Mouse (Mus musculus): ENCODE measurements around the gene Naa80. TPM values are rescaled to one million over a fixed set of nuclear protein-coding genes. Genes with fewer than 3 reads are reported as not detected.

The Naa80 gene
- polyA plus RNA-seq, 1 experiment from 2014 or later: 21.8 TPM

- WGBS: under 1% methylated on average over 11 of the region's 11 CpGs
- Histone ChIP-seq H3K4me2 (replicated peaks; ENCODE audit: low read depth, low read length) (peak overlapping the region; percentile 89), H3K27ac (ENCODE audit: low read length) (peak overlapping the region; percentile 78), H3K4me3 (ENCODE audit: low read length) (peak overlapping the region; percentile 73), H3K36me3 (ENCODE audit: insufficient read depth, low read length) (peaks cover 43% of the 10 kb centered on the region), H3K4me1 (ENCODE audit: insufficient read depth, low read length) (peaks cover 26% of the 10 kb centered on the region), H3K9me3 (ENCODE audit: low read length) (no peaks in the 10 kb centered on the region), H3K9ac (replicated peaks; ENCODE audit: low read length) (peak overlapping the region; percentile 75), H3K27me3 (ENCODE audit: insufficient read depth, low read length) (no peaks in the 10 kb centered on the region)
- ATAC-seq (ENCODE audit: low FRiP score, low TSS enrichment): peak; percentile 6
Measured at GRCm38 (mm10) chr9:107542352-107542686, 36.4 kb upstream of the Naa80 start.

DNA sequence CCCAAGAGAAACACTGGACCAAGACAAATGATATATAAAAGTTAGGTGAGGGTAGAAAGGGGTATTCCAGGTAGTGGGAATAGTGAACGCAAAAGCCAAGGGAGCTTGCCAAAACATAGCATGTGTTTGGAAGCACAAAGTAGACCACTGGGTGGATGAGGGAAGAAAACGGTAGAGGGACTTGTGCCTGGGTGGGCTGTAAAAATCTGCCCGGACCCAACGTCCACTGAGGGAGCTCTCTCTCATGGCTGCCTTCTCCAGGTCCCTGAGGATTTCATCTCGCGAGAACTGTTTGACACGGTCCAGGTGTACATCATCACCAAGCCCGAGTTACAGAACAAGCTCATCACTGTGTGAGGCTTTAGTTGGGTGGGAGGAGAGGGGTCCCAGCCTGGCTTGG lies 36.0 kb upstream of the Naa80 start:
- ATAC-seq (ENCODE audit: low FRiP score, low TSS enrichment): no peak
- Histone ChIP-seq H3K9ac (replicated peaks; ENCODE audit: low read length) (peak overlapping the region; percentile 75), H3K9me3 (ENCODE audit: low read length) (no peaks in the 10 kb centered on the region), H3K4me1 (ENCODE audit: insufficient read depth, low read length) (peaks cover 30% of the 10 kb centered on the region), H3K4me3 (ENCODE audit: low read length) (peak overlapping the region; percentile 73), H3K27me3 (ENCODE audit: insufficient read depth, low read length) (no peaks in the 10 kb centered on the region), H3K27ac (ENCODE audit: low read length) (peak overlapping the region; percentile 78; the same call in 1 of the 2 replicates), H3K36me3 (ENCODE audit: insufficient read depth, low read length) (peaks cover 42% of the 10 kb centered on the region), H3K4me2 (replicated peaks; ENCODE audit: low read depth, low read length) (peak overlapping the region; percentile 89)
- 33% methylated on average over 8 of the region's 8 CpGs for WGBS

DNA sequence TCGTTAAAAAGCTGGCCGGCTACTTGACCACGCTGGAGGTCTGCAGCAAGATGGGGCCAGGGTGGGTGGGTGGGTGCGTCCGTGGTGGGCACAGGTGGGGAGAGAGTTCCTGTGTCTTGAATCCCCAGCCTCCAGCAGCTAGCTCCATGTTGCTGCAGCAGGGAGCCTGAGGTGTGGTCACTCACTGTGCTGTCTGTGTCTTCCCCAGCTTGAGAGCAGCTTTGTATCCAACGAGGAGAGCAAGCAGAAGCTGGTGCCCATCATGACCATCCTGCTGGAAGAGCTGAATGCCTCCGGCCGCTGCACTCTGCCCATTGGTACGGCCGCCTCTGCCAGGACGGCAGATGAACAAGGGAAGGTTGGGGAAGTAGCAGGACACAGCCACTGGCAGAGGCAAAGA lies 35.4 kb upstream of the Naa80 start:
- no peak overlapping the region for H3K4me3 ChIP-seq (ENCODE audit: low read length)

GRCm38 (mm10) chr9:107544196-107544700 lies 34.4 kb upstream of the Naa80 start:
- Histone ChIP-seq H3K4me2 (replicated peaks; ENCODE audit: low read depth, low read length) (no peak overlapping the region), H3K9me3 (ENCODE audit: low read length) (no peaks in the 10 kb centered on the region), H3K4me3 (ENCODE audit: low read length) (no peak overlapping the region), H3K4me1 (ENCODE audit: insufficient read depth, low read length) (peaks cover 32% of the 10 kb centered on the region), H3K36me3 (ENCODE audit: insufficient read depth, low read length) (peaks cover 26% of the 10 kb centered on the region), H3K27me3 (ENCODE audit: insufficient read depth, low read length) (no peaks in the 10 kb centered on the region), H3K9ac (replicated peaks; ENCODE audit: low read length) (no peak overlapping the region), H3K27ac (ENCODE audit: low read length) (no peak overlapping the region)
- no peak for ATAC-seq (ENCODE audit: low FRiP score, low TSS enrichment)
- WGBS: 94% methylated on average over 17 of the region's 17 CpGs

More for the DNA sequence above, 35.4 kb upstream of the Naa80 start:
- H3K27ac ChIP-seq (ENCODE audit: low read length): no peak overlapping the region
- WGBS: 83% methylated on average over 11 of the region's 11 CpGs
- H3K36me3 ChIP-seq (ENCODE audit: insufficient read depth, low read length): peaks cover 36% of the 10 kb centered on the region
- ATAC-seq (ENCODE audit: low FRiP score, low TSS enrichment): no peak
- peaks cover 30% of the 10 kb centered on the region for H3K4me1 ChIP-seq (ENCODE audit: insufficient read depth, low read length)
- H3K9ac ChIP-seq (replicated peaks; ENCODE audit: low read length): no peak overlapping the region
- H3K9me3 ChIP-seq (ENCODE audit: low read length): no peaks in the 10 kb centered on the region
- H3K27me3 ChIP-seq (ENCODE audit: insufficient read depth, low read length): no peaks in the 10 kb centered on the region
- H3K4me2 ChIP-seq (replicated peaks; ENCODE audit: low read depth, low read length): peak overlapping the region; percentile 89

DNA sequence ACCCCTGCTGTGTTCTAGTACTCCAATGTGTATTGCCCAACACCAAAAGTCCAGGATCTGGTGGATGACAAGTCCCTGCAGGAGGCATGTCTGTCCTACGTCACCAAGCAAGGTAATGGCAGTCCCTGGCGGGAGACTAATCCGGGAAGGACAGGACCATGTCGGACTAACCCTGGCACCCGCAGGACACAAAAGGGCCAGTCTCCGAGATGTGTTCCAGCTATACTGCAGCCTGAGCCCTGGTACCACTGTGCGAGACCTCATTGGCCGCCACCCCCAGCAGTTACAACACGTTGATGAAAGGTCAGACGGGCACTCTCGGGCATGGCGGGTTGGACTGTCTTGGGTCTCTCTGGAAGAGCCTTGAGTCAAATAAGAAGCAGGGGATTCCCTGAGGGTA lies 34.0 kb upstream of the Naa80 start:
- Histone ChIP-seq H3K27ac (ENCODE audit: low read length) (no peak overlapping the region), H3K4me1 (ENCODE audit: insufficient read depth, low read length) (peaks cover 32% of the 10 kb centered on the region), H3K4me3 (ENCODE audit: low read length) (no peak overlapping the region), H3K9me3 (ENCODE audit: low read length) (no peaks in the 10 kb centered on the region), H3K27me3 (ENCODE audit: insufficient read depth, low read length) (no peaks in the 10 kb centered on the region), H3K4me2 (replicated peaks; ENCODE audit: low read depth, low read length) (no peak overlapping the region), H3K36me3 (ENCODE audit: insufficient read depth, low read length) (peaks cover 22% of the 10 kb centered on the region; the same call in 1 of the 2 replicates), H3K9ac (replicated peaks; ENCODE audit: low read length) (no peak overlapping the region)
- ATAC-seq (ENCODE audit: low FRiP score, low TSS enrichment): no peak
- WGBS: 93% methylated on average over 12 of the region's 12 CpGs

DNA sequence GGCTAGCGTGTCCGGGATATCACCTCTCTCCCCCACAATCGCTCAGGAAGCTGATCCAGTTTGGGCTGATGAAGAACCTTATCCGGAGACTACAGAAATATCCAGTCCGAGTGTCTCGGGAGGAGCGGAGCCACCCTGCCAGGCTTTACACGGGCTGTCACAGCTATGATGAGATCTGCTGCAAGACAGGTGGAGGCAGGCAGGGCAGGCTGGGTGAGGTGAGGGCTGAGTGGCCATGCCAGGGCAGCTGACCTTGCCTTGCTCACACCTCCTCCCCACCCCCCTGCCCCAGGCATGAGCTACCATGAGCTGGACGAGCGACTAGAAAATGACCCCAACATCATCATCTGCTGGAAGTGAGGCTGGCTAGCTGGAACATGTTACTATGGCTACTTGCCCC lies 33.5 kb upstream of the Naa80 start:
- Histone ChIP-seq H3K9me3 (ENCODE audit: low read length) (no peaks in the 10 kb centered on the region), H3K27ac (ENCODE audit: low read length) (no peak overlapping the region), H3K4me2 (replicated peaks; ENCODE audit: low read depth, low read length) (no peak overlapping the region), H3K4me1 (ENCODE audit: insufficient read depth, low read length) (peaks cover 33% of the 10 kb centered on the region), H3K36me3 (ENCODE audit: insufficient read depth, low read length) (peaks cover 17% of the 10 kb centered on the region; the same call in 1 of the 2 replicates), H3K4me3 (ENCODE audit: low read length) (no peak overlapping the region), H3K9ac (replicated peaks; ENCODE audit: low read length) (no peak overlapping the region), H3K27me3 (ENCODE audit: insufficient read depth, low read length) (no peaks in the 10 kb centered on the region)
- WGBS: 83% methylated on average over 10 of the region's 10 CpGs
- ATAC-seq (ENCODE audit: low FRiP score, low TSS enrichment): no peak

GRCm38 (mm10) chr9:107545602-107546001 lies 33.1 kb upstream of the Naa80 start:
- Histone ChIP-seq H3K36me3 (ENCODE audit: insufficient read depth, low read length) (peaks cover 17% of the 10 kb centered on the region; the same call in 1 of the 2 replicates), H3K27me3 (ENCODE audit: insufficient read depth, low read length) (no peaks in the 10 kb centered on the region), H3K4me1 (ENCODE audit: insufficient read depth, low read length) (peaks cover 37% of the 10 kb centered on the region), H3K4me2 (replicated peaks; ENCODE audit: low read depth, low read length) (no peak overlapping the region), H3K4me3 (ENCODE audit: low read length) (no peak overlapping the region), H3K9ac (replicated peaks; ENCODE audit: low read length) (no peak overlapping the region), H3K27ac (ENCODE audit: low read length) (no peak overlapping the region), H3K9me3 (ENCODE audit: low read length) (no peaks in the 10 kb centered on the region)
- ATAC-seq (ENCODE audit: low FRiP score, low TSS enrichment): no peak
- 4% methylated on average over 3 of the region's 3 CpGs for WGBS

DNA sequence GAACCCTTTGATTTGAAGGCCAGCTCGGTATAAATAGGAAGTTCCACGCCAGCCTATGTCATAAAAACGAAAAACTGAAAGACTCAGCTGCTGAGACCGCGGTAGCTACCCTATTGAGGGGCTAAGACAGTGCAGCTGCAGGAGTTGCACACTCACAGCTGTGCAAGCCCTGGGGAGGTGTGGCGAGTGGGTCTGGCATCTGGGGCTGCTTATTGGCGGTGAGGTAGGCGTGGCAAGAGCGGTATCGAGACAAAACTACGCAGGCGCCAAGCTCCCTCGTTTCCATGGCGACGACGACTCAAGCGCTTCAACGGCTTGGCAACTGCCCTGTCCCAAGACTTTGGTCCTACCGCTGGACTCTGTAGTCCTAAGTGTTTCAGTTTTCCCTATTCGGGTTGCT lies 31.7 kb upstream of the Naa80 start, which contains the start of gene Zmynd10:
TSS of gene Zmynd10 (plus strand) at position 273 of the 400 bp plus-strand sequence.
- 1% methylated on average over 20 of the region's 20 CpGs for WGBS
- Histone ChIP-seq H3K9ac (replicated peaks; ENCODE audit: low read length) (peak within 1 kb of the TSS; percentile 48; the same call in 1 of the 2 replicates), H3K4me1 (ENCODE audit: insufficient read depth, low read length) (peaks cover 42% of the 10 kb centered on the region), H3K4me2 (replicated peaks; ENCODE audit: low read depth, low read length) (peak within 1 kb of the TSS; percentile 51), H3K27ac (ENCODE audit: low read length) (0 out of 2 replicates have a peak within 1 kb of the TSS, but pooled peaks have one; percentile 18), H3K36me3 (ENCODE audit: insufficient read depth, low read length) (peaks cover 17% of the 10 kb centered on the region; the same call in 1 of the 2 replicates), H3K4me3 (ENCODE audit: low read length) (peak within 1 kb of the TSS; percentile 24), H3K9me3 (ENCODE audit: low read length) (no peaks in the 10 kb centered on the region), H3K27me3 (ENCODE audit: insufficient read depth, low read length) (no peaks in the 10 kb centered on the region)
- peak; percentile 55 for ATAC-seq (ENCODE audit: low FRiP score, low TSS enrichment)

DNA sequence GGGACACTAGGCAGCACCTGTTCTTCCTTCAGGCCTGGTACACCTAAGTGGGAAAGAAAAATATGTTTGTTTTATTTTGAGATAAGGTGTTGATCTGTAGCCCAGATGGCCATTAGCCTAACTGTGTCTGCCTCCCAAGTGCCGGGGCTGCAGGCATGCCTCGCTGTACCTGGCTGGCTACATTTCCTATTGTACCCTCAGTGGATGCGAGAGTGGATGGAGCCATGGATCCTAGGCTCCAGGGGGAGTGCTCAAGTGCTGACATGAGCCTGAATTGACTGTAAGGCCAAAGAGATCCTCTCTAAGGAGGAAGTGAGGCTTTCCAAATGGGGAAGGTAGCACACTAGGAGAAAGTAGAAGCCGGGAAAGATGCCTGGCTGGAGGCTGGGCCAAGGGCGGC lies 30.7 kb upstream of the Naa80 start:
- H3K4me2 ChIP-seq (replicated peaks; ENCODE audit: low read depth, low read length): no peak overlapping the region
- H3K36me3 ChIP-seq (ENCODE audit: insufficient read depth, low read length): peaks cover 17% of the 10 kb centered on the region; the same call in 1 of the 2 replicates
- H3K27me3 ChIP-seq (ENCODE audit: insufficient read depth, low read length): no peaks in the 10 kb centered on the region
- WGBS: 81% methylated on average over 5 of the region's 5 CpGs
- H3K9ac ChIP-seq (replicated peaks; ENCODE audit: low read length): no peak overlapping the region
- ATAC-seq (ENCODE audit: low FRiP score, low TSS enrichment): no peak
- H3K4me3 ChIP-seq (ENCODE audit: low read length): no peak overlapping the region
- peaks cover 45% of the 10 kb centered on the region for H3K4me1 ChIP-seq (ENCODE audit: insufficient read depth, low read length)
- no peaks in the 10 kb centered on the region for H3K9me3 ChIP-seq (ENCODE audit: low read length)
- H3K27ac ChIP-seq (ENCODE audit: low read length): no peak overlapping the region

DNA sequence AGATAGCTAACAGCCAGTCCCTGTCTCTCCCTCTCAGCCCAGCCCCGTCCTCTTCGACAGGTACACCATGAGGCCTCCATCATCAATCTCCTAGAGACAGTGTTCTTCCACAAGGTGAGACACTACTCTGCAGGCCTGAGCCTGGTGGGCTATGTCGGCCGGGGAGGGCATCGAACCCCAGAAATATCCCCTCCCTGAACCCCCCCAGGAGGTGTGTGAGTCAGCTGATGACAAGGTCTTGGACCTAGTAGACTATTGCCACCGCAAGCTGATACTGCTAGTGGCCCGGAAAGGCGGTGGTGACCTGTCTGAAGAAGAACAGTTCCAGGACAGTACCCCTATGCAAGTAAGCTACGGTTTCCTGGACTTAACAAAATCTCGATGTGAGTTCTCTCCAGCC lies 29.9 kb upstream of the Naa80 start:
- H3K36me3 ChIP-seq (ENCODE audit: insufficient read depth, low read length): peaks cover 14% of the 10 kb centered on the region; the same call in 1 of the 2 replicates
- H3K27ac ChIP-seq (ENCODE audit: low read length): no peak overlapping the region
- H3K9ac ChIP-seq (replicated peaks; ENCODE audit: low read length): no peak overlapping the region
- H3K4me3 ChIP-seq (ENCODE audit: low read length): no peak overlapping the region
- WGBS: 86% methylated on average over 10 of the region's 10 CpGs
- H3K27me3 ChIP-seq (ENCODE audit: insufficient read depth, low read length): no peaks in the 10 kb centered on the region
- peaks cover 50% of the 10 kb centered on the region for H3K4me1 ChIP-seq (ENCODE audit: insufficient read depth, low read length)
- no peaks in the 10 kb centered on the region for H3K9me3 ChIP-seq (ENCODE audit: low read length)
- H3K4me2 ChIP-seq (replicated peaks; ENCODE audit: low read depth, low read length): no peak overlapping the region
- no peak for ATAC-seq (ENCODE audit: low FRiP score, low TSS enrichment)

All from kidney, embryonic 16.5 days (tissue).